Mouse (Mus musculus) T-cell, adult 66 days (primary cell): Measurements from ENCODE around the gene Gm21083. TPM values are rescaled to one million over a fixed set of nuclear protein-coding genes. Genes with fewer than 3 reads are reported as not detected.

Source experiments
- total RNA-seq, 2 experiments: library from RNA; stranded (reverse); gene quantifications; 3 replicates in 1 of 2; 4 replicates in 1 of 2; pipeline ENCODE4 v1.2.4; 2023

The Gm21083 gene
- total RNA-seq: not detected

DNA sequence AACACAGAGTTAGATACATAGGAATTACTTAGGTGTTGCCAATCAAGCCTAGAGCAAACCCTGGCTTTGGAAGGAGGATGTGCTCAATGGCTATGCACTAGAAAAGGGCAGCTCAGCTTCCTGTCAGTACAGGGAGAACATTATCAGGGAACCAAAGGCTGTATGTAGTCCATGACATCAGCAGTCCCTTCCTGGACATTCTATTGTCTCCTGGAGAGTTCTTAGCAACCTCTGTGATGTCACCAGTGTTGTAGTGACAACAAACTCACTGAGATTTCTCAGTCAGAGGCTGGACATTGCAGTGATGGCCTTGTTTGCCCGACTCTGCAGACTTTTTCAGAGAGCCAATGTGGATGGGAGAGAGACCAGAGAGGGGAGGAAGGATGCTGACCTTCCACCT, at the start of gene Gm21083:
Gm21083 (plus strand) TSS at position 301 of the 400 bp plus-strand sequence.

DNA sequence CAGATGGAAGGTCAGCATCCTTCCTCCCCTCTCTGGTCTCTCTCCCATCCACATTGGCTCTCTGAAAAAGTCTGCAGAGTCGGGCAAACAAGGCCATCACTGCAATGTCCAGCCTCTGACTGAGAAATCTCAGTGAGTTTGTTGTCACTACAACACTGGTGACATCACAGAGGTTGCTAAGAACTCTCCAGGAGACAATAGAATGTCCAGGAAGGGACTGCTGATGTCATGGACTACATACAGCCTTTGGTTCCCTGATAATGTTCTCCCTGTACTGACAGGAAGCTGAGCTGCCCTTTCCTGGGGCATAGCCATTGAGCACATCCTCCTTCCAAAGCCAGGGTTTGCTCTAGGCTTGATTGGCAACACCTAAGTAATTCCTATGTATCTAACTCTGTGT, 48.0 kb upstream of the Gm21083 start, which contains the start of gene Gm21190:
Gm21190 (minus strand) TSS at position 101 of the 400 bp plus-strand sequence.

GRCm38 (mm10) chr5:15618764-15619163, 41.6 kb downstream of the Gm21083 start, which contains the start of gene Speer4d:
TSS of gene Speer4d (plus strand) at chr5:15619064.

Other genes starting within 250 kb of the Gm21083 start
- not detected for gene Gm21149, start 100.8 kb upstream of the Gm21083 start, total RNA-seq
- not detected for gene Gm21190, start 48.1 kb upstream of the Gm21083 start, total RNA-seq
- not detected for gene Speer4d, start 41.7 kb downstream of the Gm21083 start, total RNA-seq
- not detected for gene 4930572O03Rik, start 79.7 kb downstream of the Gm21083 start, total RNA-seq
- gene Speer4c, start 136.9 kb downstream of the Gm21083 start, total RNA-seq: not detected